Mouse (Mus musculus): ENCODE measurements around the gene Prlr. TPM values are rescaled to one million over a fixed set of nuclear protein-coding genes. Genes with fewer than 3 reads are reported as not detected.

The Prlr gene
- total RNA-seq, 2 experiments from 2014 or later: 3.5 to 4.1 TPM

Other genes starting within 250 kb of the Prlr start
- not detected for gene Gm21973, start 148.1 kb downstream of the Prlr start, total RNA-seq (2021)
- gene Agxt2, start 181.3 kb downstream of the Prlr start, total RNA-seq (2021): not detected

Measured in left cerebral cortex, postnatal 25 days (tissue).